Mouse (Mus musculus): ENCODE data around the gene Khdc3. TPM values are rescaled to one million over a fixed set of nuclear protein-coding genes. Genes with fewer than 3 reads are reported as not detected.
A peak's percentile ranks its signal among the peaks of the same experiment; 100 is the strongest.
"Not testable (repeated sequence)": the region's sequence is repeated elsewhere in the genome, so short reads cannot be mapped to it uniquely, and the experiment has no call there.

Gene Khdc3
- total RNA-seq, 1 experiment from 2014 or later = not detected

DNA sequence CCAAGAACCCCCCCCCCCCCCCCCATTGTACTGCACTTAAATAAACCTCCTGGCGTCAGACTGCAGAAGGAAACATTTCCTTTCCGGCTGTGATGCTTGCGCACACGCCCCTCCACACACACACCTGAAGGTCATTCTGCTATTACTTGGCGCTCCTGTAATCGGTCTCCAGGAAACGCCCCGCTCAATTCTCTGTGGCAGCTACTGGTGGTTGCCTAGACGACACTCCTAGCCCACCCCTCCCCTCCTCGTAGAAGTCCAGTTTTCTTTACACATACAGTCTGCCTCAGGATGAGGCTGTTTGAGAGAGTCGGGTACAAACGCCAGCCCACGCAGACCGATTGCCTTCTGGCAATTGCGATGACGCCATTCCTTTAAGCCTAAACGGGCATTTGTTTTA is 7.1 kb upstream of the Khdc3 start:
- ATAC-seq (replicated peaks; ENCODE audit: low read depth, poor library complexity, severe bottlenecking) = no peak

GRCm38 (mm10) chr9:73097898-73098297 is 3.7 kb upstream of the Khdc3 start:
- ATAC-seq (replicated peaks; ENCODE audit: low read depth, poor library complexity, severe bottlenecking) = no peak

- no peak for ATAC-seq (replicated peaks; ENCODE audit: low read depth, poor library complexity, severe bottlenecking)
Observed at GRCm38 (mm10) chr9:73102181-73102580, 545 bp downstream of the Khdc3 start, which contains the start of gene Gm20509. Gm20509 (plus strand) TSS chr9:73102470.

GRCm38 (mm10) chr9:73103159-73103879 is 1.7 kb downstream of the Khdc3 start:
- ATAC-seq (replicated peaks; ENCODE audit: low read depth, poor library complexity, severe bottlenecking) = peak; percentile 27; the same call in 1 of the 2 replicates

DNA sequence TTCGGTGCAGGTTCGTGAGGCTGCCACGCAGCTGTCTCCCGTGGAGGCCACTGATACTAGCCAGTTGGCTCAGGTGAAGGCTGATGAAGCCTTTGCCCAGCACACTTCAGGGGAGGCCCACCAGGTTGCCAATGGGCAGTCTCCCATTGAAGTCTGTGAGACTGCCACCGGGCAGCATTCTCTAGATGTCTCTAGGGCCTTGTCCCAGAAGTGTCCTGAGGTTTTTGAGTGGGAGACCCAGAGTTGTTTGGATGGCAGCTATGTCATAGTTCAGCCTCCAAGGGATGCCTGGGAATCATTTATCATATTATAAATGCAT is 2.2 kb downstream of the Khdc3 start:
- ATAC-seq (replicated peaks; ENCODE audit: low read depth, poor library complexity, severe bottlenecking) = peak; percentile 12; the same call in 1 of the 2 replicates

- no peak for ATAC-seq (replicated peaks; ENCODE audit: low read depth, poor library complexity, severe bottlenecking)
Observed at GRCm38 (mm10) chr9:73105141-73105540, 3.5 kb downstream of the Khdc3 start.

DNA sequence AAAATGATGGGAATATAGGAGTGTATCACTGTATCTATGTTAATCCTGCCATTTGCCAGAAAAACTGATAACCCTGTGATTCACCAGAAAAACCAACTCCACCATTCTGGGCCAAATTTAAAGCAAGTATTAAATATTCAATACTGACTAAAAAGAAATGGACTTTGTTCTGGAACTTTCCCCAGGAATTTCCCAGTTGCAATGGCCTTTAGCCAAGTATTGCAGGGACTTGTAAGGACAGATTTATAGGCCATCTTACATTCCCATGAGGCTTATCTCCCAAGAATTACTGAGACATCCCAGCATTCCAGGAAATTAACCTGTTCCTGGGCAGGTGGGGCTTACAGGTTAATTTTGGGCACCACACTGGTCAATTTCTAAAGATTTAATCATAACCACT is 4.1 kb downstream of the Khdc3 start:
- ATAC-seq (replicated peaks; ENCODE audit: low read depth, poor library complexity, severe bottlenecking) = no peak

DNA sequence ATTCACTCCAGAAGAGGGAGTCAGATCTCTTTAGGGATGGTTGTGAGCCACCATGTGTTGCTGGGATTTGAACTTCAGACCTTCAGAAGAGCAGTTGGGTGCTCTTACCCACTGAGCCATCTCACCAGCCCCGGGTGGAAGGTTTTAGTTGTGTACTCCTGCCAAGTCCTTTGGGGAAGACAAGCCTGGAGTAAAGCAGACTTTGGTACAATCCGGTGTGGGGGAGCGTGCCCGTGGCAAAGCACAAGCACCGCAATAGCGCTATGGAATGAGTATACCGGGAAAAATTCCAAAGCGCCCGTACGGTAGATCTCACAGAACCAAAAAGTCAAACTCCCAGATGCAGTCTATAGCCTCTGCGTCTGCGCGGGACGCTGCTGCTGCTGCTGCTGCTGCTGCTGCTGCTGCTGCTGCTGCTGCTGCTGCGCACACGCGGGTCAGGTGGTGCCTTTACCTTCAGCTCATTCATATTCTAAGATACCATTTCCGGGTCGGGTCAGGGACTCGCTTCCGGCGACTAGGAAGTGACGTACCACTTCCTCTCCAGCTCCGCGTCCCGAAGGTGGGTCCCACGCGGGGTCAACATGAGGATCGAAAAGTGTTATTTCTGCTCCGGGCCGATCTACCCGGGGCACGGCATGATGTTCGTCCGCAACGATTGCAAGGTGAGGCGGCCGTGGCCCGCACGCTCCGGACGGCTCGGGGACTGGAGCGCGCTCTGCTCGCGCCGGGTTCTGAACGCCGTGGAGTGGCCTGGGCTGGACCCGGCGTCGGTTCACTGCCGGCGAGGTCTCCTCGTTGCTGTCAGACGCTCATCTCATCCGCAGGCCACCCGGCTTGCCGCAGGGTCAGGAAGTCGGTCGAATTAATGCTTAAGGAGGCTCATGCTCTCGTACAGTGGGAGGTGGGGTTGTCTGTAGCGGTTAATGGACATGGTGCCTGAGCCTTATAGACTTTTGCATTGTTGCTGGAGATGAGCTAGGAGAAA is 11.6 kb downstream of the Khdc3 start, which contains the start of gene Rsl24d1:
Gene Rsl24d1, plus strand, starts transcription at position 508 of the 988 bp plus-strand sequence.
- ATAC-seq (replicated peaks; ENCODE audit: low read depth, poor library complexity, severe bottlenecking) = peak; percentile 95

GRCm38 (mm10) chr9:73116704-73117103 is 15.1 kb downstream of the Khdc3 start:
- not testable (repeated sequence) for ATAC-seq (replicated peaks; ENCODE audit: low read depth, poor library complexity, severe bottlenecking)

DNA sequence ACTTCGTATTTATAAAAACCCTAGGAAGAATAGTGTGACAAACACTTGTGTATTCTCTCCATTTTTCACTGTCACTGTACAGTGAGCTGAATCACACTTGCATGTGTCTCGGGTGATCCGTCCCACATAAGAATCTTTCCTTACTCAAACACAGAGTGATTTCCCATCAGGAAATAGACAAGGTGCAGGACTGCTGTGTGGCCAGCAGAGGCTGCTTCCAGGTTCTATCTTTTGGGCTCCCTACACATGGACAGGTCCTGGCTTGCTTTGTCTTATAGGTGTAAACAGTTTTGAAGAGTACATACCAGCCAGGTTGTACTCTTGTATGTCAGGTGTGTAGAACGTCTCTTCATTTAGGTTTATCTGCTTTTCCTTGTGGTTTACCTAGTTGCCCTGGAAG is 16.4 kb downstream of the Khdc3 start:
- no peak for ATAC-seq (replicated peaks; ENCODE audit: low read depth, poor library complexity, severe bottlenecking)

GRCm38 (mm10) chr9:73121735-73122134 is 20.1 kb downstream of the Khdc3 start:
- ATAC-seq (replicated peaks; ENCODE audit: low read depth, poor library complexity, severe bottlenecking) = peak; percentile 83

GRCm38 (mm10) chr9:73125043-73125570 is 23.5 kb downstream of the Khdc3 start:
- ATAC-seq (replicated peaks; ENCODE audit: low read depth, poor library complexity, severe bottlenecking) = no peak

GRCm38 (mm10) chr9:73127457-73127856 is 25.8 kb downstream of the Khdc3 start:
- peak; percentile 74 for ATAC-seq (replicated peaks; ENCODE audit: low read depth, poor library complexity, severe bottlenecking)

DNA sequence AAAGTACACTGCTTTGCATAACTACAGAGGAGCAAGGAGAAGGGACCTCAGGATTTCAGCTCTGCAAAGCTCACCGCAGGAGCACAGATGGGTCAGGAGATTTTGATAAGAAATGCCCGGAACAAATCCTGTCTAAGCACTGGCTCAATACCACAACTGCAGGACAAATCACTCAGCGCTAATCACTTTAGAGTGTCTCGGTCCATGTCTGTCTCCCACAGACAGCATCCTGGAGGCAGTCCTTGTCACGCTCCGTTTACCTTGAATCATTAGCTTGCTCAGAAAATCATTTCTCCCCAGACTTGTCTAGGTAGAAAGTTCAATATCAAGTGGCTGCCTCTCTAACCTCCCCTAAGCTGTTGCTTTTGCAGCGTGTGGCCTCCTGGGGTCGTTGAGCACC is 28.2 kb downstream of the Khdc3 start:
- ATAC-seq (replicated peaks; ENCODE audit: low read depth, poor library complexity, severe bottlenecking) = no peak

GRCm38 (mm10) chr9:73130529-73130928 is 28.9 kb downstream of the Khdc3 start:
- ATAC-seq (replicated peaks; ENCODE audit: low read depth, poor library complexity, severe bottlenecking) = no peak

DNA sequence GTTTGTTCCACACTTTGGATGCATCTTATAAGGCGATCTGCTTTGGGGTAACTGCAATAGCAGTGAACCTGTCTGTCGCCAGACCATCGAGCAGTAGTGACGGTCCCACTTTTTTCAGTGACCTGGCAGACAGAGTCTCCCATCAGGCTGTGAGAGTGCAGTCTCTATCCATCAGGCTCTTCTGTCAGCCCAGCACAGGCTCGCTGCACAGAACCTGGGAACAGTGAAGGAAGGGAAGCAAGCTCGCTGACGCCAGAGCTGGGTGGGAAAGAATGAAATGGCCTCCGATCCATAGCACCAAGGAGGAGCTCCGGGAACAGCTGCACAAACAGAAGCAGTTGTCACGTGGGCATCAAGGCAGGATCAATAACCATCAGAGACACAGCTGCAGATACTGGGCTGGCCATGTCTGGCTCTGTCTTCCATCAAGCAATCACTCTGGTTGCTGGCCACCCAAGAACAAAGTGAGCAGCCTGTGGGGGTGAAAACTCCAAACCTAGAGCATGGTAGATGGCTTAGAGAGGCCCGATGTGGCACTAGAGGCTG is 35.8 kb downstream of the Khdc3 start:
- no peak for ATAC-seq (replicated peaks; ENCODE audit: low read depth, poor library complexity, severe bottlenecking)

Other genes with a start within 250 kb of the Khdc3 start
- not detected in 2 replicates for gene Pygo1, start 176.2 kb upstream of the Khdc3 start, total RNA-seq (2017)
- gene Dyx1c1, start 143.1 kb upstream of the Khdc3 start, total RNA-seq (2017) = 0.55 TPM in 1 of 2 replicates, not detected in the other
- gene Gm44503, start 143.0 kb upstream of the Khdc3 start, total RNA-seq (2017) = 0.18 TPM in 1 of 2 replicates, not detected in the other
- gene Ccpg1os, start 116.5 kb upstream of the Khdc3 start, total RNA-seq (2017) = 11.1 and 13.3 TPM in 2 replicates
- 31.7 and 43.7 TPM in 2 replicates for gene Ccpg1, start 116.4 kb upstream of the Khdc3 start, total RNA-seq (2017)
- 15.6 and 17.4 TPM in 2 replicates for gene Pigb, start 61.5 kb upstream of the Khdc3 start, total RNA-seq (2017)
- 55.6 and 67.6 TPM in 2 replicates for gene Rab27a, start 57.0 kb upstream of the Khdc3 start, total RNA-seq (2017)
- gene Gm20509, start 634 bp downstream of the Khdc3 start, total RNA-seq (2017) = not detected in 2 replicates
- gene Rsl24d1, start 11.6 kb downstream of the Khdc3 start, total RNA-seq (2017) = 217 and 257 TPM in 2 replicates

Data from common myeloid progenitor, adult 5-6 weeks (primary cell).